Mouse (Mus musculus) frontal cortex, adult 2 months (tissue): ENCODE results near the gene Ccdc162. TPM values are rescaled to one million over a fixed set of nuclear protein-coding genes. Genes with fewer than 3 reads are reported as not detected.

Experiments used
- DNase-seq, 2 experiments: peaks; one replicate each; pipeline ENCODE4 v3.0.0; 2022; ENCODE audit warnings: low spot score in 1 of 2; ENCODE audit errors: extremely low spot score in 1 of 2
- polyA plus RNA-seq: library from polyadenylated mRNA; depleted of rRNA; stranded (reverse); fragments of >200 nt; gene quantifications from 2 replicates; pipeline ENCODE4 v1.2.3, GENCODE M21; 2012; rRNA removed

Ccdc162 gene
- 1.3 and 1.4 TPM in 2 replicates for polyA plus RNA-seq

GRCm38 (mm10) chr10:41716029-41716897 is at the start of gene Ccdc162:
Gene Ccdc162, minus strand, starts transcription at chr10:41716634.
- peak in 1 of 2 experiments; percentile 16 for DNase-seq

GRCm38 (mm10) chr10:41765586-41765985 is 49.2 kb upstream of the Ccdc162 start:
- DNase-seq, result no peak

- DNase-seq, result no peak
Observed at GRCm38 (mm10) chr10:41763741-41764385, 47.4 kb upstream of the Ccdc162 start.

- DNase-seq, result no peak
Observed at GRCm38 (mm10) chr10:41760866-41761265, 44.4 kb upstream of the Ccdc162 start.

GRCm38 (mm10) chr10:41758041-41758440 is 41.6 kb upstream of the Ccdc162 start:
- no peak for DNase-seq

- DNase-seq, result no peak
Observed at GRCm38 (mm10) chr10:41757226-41757625, 40.8 kb upstream of the Ccdc162 start.

- no peak for DNase-seq
Observed at GRCm38 (mm10) chr10:41751867-41752480, 35.5 kb upstream of the Ccdc162 start.

GRCm38 (mm10) chr10:41749306-41749705 is 32.9 kb upstream of the Ccdc162 start:
- DNase-seq, result no peak

GRCm38 (mm10) chr10:41746554-41746953 is 30.1 kb upstream of the Ccdc162 start:
- DNase-seq, result peak; percentile 54 to 65

- DNase-seq, result no peak
Observed at GRCm38 (mm10) chr10:41744006-41744405, 27.6 kb upstream of the Ccdc162 start.

GRCm38 (mm10) chr10:41740221-41740620 is 23.8 kb upstream of the Ccdc162 start:
- DNase-seq, result no peak

- DNase-seq, result no peak
Observed at GRCm38 (mm10) chr10:41737245-41737644, 20.8 kb upstream of the Ccdc162 start.

- DNase-seq, result no peak
Observed at GRCm38 (mm10) chr10:41735398-41735797, 19.0 kb upstream of the Ccdc162 start.

GRCm38 (mm10) chr10:41733214-41733613 is 16.8 kb upstream of the Ccdc162 start:
- DNase-seq, result no peak

GRCm38 (mm10) chr10:41731932-41732331 is 15.5 kb upstream of the Ccdc162 start:
- no peak for DNase-seq

GRCm38 (mm10) chr10:41730746-41731145 is 14.3 kb upstream of the Ccdc162 start:
- no peak for DNase-seq

- no peak for DNase-seq
Observed at GRCm38 (mm10) chr10:41726215-41726614, 9.8 kb upstream of the Ccdc162 start.

GRCm38 (mm10) chr10:41719587-41719986 is 3.2 kb upstream of the Ccdc162 start:
- peak in 1 of 2 experiments; percentile 51 for DNase-seq

GRCm38 (mm10) chr10:41715557-41715956 is 877 bp downstream of the Ccdc162 start:
- no peak for DNase-seq

- no peak for DNase-seq
Observed at GRCm38 (mm10) chr10:41711467-41711866, 5.0 kb downstream of the Ccdc162 start.

- peak in 1 of 2 experiments; percentile 23 for DNase-seq
Observed at GRCm38 (mm10) chr10:41710773-41711172, 5.7 kb downstream of the Ccdc162 start.
